Mouse (Mus musculus): ENCODE data around the gene Apol6.
A peak's percentile ranks its signal among the peaks of the same experiment; 100 is the strongest.

Apol6 gene

DNA sequence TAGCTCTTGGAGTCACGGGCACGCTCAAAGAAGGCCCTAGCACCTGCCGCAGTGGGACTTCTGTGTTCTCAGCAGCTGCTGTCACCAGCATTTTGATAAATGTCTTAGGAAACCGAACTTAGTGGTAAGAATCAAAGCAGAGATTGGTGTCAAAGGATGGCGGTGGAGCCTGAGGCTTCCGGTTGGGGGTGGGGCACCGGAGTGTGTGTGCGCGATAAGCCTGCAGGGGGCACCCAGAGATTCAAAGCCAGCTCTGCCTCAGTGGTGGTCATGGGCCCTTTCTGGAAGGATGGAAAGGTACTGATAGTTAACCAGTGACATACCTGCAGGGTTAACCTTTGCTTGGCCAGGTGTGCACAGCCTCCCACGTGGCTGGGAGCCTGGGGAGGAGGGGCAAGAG, 27.0 kb downstream of the Apol6 start:
- no peak for DNase-seq

DNA sequence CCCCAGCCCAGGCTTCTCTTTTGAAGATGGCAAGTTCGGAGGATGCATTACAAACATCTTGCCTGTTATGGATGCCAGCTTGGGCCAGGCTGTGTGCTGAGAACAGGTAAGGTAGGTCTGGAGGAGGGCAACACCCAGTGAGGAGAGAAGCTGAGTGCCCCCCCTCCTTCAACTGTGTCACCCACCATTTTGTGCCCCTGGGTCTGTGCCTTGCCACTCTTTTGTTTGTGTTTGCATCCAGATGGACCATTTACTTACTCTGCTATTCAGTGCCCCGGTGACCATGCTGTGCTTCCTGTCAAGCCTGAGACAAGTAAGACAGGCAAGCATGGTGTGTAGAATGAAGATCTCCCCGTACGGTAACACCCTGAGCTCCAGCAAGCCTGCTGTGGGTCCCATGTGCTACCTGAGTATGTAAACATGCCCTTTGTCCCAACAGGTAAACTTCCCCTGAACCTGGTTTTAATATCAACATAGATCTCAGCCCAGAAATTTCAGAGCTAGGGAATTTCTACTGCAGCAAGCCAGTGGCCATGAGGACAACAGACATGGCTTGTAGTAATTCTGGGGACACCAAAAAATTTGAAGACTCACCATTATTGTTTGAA, 28.1 kb downstream of the Apol6 start:
- DNase-seq: no peak

DNA sequence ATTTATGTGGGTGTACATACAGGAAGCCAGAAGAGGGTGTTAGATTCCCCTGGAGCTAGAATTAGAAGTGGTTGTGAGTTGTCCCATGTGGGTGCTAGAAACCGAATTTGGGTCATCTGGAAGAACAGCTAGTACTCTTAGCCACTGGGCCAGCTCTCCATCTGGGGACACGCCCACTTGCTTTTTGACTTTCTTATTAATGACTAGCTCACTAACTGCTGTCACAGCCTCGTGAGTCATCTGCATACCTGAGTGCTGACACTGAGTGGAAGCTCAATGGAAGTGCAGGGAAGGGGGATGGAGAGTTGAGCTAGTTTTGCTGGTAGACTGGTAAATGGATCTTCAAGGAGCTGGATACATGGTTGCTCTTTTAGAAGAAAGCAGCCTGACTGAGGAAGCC, 32.0 kb downstream of the Apol6 start:
- DNase-seq: no peak

DNA sequence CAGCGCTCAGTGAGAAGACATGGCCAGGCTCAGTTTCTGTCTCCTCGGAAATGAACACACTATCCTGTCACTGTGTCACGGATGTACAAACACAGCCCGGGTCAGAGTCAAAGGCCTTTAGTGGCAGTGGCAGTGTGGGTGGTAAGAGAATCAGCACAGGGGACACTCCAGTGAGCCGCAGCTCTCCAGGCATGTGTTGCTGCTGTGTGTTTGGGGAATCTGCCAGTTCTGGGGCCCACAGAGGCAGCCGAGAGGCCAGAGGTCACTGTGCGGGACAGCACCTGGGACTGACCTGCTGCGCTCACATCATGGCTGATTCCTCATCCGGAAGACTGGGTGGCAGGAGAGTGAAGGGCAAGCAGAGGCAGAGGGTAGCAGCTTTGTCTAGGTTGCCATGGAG, 33.4 kb downstream of the Apol6 start:
- no peak for DNase-seq

DNA sequence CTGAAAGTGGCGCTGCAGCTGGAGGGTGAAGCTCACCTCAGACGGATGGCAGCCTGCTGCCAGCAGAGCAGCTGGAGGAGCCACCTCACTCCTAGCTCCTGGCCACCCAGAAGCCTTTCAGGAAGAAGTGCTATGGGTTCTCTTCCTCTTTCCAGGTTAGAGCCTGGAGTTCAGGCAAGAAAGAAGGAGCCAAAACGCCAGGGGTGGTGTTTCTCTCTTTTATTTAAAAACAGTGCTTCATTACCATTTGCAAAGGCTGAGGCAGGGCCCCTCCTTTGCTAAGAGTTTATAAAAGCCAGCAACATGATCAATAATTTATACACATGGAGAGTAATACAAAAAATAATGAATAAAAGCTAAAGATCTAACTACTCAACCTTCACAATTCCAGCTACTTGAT, 34.3 kb downstream of the Apol6 start:
- no peak for DNase-seq

DNA sequence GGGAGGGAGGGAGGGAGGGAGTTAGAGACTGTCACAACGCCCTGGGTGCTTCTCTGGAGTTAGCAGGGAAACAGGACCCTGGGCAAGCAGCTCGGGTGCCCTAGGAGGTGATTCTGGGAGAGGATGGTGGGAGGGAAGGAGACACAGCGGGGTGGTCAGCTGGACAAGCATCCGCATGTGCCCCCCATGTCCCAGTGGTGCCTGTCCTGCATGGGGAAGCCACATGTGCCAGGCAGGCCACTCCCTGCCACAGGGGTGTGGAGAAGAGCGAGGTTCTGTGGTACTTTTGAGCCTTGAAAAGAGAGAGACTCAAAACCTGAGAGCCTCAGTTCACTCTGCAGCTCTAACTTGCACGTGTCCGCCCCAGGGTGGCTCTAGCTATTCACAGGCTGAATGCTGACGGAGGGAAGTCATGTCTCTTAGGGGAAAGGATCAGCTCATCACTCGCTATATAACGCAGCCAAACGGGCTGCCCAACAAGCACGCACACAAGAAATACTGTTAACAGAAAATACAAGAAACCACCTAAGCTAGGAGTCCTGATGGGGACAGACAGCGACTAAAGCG, 34.8 kb downstream of the Apol6 start:
- DNase-seq: no peak

DNA sequence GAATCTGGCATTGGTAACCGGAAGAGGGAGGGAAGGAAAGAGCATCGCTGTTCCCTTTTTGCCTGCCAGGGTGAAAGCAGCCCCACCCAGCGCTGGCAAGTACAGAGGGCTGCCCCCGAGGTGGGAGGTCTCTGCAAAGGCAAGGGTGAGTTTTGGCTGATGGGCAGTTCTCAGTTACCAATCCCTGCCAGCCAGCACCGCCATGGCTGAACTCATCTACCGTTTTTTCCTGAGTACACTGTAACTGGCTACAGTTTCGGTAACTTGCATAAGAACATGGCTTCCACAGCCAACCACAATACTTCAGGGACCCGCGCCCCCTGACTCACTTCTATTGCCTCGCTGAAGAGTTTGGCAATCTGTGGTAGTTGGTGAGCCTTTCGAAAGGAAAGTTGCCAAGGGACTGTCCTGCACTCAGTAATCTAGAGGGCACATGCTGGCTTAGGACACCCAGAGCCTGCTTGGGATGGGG, 35.4 kb downstream of the Apol6 start:
- no peak for DNase-seq

DNA sequence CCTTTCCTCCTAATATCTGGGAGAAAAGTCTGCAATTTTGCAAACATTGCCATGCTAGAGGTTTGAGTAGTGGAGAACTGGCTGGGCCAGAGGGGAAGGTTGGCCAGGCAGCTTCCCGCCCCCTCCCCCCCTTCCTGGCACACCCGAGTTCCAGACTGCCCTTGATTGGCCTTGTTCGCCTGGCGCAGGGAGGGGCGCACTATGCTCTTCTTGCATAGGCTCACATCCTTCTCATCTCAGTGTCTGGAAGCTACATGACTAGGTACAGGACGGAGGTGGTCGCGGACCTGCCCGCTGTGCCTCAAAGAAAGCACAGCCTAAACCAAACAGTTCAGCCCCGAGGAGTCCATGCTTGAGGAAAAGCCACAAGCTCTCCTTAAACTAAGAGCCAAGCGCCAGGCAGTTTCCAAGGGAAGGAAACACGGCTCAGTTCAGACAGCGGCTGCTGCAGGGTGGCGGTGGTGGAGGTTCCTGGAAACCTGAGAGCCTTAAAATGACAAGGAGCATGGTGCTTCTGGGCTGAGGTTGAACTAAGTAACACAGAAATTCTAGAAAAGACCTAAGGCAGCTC, 36.2 kb downstream of the Apol6 start:
- DNase-seq: no peak

DNA sequence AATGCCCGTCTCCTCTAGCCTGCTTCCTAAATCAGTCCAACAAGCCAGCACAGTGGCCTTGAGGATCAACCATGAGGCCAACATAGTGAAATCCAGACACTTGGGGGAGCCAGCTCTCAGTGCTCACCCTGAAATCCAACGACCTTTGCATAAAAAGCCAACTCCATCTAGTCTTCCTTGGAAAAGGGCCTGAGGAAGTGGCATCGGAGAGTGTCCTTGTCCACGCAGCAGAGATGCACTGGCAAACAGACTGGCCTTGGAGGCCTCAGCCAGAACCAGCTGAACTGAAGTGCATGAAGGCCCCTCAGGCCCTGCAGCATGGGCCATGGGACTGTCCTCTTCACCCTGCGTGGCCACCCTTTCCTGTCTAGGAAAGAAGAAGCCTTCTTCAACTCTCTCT, 36.9 kb downstream of the Apol6 start:
- DNase-seq: peak; percentile 30

DNA sequence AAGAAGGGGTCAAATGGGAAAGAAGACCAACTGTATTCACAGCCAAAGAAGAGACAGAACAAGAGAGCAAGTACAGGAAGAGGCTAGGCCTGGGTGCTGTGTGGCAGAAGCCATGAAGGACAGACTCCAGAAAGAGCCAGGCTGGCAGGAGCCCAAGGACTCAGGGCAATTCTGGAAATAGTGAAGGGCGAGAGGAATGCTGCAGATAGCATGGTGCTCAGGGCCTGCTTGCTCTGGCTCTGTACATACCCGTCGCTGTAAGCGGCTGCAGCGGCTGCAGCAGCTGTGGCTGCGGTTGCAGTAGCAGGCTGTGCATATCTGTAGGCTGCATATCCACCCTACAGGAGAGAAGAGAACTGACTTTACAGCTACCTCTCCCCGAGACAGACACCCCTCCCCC, 41.3 kb downstream of the Apol6 start:
- no peak for DNase-seq

DNA sequence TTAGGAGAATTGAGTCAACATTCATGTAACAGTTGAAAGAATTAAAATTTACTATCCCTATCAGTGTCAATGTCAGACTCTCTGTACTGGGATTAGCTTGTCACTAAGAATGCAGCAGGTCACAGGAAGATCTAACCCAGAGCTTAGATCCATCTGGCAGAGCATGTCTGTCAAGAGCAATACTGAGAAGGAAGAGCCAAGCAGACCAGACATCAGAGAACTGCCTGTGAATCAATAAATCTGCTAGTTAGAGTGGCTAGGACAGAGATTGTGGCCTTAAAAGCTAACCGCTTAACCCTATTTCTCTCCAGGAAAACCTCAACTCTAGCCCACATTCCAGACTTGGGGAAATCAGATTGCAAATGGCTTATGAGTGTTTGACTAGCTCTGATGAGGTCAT, 42.0 kb downstream of the Apol6 start:
- no peak for DNase-seq

DNA sequence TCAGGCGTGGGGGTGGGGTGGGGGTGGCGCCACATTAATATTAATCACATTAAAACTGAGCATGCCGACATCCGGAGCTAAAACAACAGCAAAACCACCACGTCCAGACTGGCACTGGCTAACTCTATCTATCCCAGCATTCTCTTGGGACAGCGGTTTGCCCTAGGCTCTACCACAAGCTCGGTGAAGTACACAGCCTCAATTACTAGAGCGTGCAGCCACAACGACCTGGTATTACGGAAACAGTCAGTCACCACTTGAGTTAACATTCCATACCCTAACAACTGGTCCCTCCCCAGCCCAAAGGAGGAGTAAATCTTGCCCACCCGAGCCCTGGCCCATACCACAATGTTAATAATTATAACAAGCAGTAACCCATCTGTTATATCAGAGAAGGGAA, 44.7 kb downstream of the Apol6 start:
- DNase-seq: no peak

DNA sequence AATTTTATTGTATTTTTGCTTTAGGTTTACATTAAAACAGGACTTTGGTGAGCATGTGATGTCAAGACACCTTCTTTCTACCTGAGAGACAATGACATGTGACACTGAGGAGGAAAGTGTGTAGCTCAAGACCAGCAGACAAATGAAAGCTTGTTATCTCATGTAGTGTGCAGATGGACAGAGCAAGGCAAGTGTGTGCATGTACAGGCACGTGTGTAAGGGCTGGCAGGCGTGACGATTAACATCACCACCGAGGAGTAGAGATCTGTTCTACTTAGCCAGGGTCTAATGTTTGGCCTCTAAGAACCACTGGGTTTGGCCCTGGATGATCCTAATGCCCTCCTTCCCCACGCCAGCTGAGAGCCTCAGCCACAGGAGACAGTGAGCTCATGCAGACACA, 46.0 kb downstream of the Apol6 start:
- no peak for DNase-seq

DNA sequence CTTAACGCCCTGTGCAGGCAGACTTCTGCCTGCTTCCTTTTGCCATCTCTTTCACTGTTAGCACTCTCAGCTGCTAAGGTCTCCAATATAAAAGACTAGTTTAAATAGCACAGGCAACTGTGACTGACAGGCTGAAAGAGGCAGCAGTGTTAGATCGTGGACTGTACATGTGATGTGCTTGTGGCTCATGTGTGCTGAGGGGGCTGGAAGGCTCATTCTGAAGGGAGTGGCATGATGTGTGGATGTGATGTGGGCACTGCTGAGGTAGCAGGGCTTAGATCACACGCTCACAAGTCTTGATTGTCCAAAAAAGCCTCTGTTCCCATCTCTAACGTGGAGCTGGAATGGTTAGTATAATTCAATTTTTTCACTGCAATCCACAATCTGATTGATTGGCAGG, 46.9 kb downstream of the Apol6 start:
- DNase-seq: no peak

DNA sequence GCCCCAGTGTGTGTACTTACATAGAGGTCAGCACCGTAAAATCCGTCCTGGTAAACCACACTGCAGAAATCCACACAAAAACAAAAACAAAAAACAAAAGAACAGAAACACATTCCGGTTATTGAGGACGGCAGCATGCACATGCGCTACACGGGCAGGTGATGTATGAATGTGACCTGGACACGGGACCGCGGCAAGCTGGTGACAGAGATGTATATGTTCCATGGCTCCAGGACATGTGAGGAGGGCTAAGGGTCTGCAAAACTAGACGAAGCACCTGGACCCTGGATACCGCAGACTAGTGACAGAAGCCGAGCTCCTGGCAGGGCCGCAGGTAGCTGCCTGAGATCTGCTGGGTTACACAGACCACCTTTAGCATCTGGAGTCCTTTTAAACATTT, 49.9 kb downstream of the Apol6 start:
- no peak for DNase-seq

DNA sequence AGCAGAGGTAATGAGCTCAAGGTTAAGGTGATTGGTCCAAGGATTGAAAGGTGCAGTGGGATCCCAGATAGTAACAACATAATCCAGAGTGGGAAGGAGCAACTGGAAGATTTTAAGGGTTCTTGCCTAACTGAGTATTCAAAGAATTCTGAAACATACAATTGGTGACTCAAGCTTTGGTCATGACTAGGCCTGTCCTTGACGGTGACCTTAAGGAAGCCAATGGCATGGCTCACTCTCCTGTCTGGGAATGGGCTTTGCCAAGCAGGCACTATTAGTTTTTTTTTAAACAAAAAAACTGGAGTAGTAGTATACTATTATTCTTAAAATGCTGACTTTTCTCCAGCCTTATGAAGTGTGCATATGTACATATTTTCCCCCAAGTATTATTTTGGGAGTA, 50.7 kb downstream of the Apol6 start:
- DNase-seq: no peak

DNA sequence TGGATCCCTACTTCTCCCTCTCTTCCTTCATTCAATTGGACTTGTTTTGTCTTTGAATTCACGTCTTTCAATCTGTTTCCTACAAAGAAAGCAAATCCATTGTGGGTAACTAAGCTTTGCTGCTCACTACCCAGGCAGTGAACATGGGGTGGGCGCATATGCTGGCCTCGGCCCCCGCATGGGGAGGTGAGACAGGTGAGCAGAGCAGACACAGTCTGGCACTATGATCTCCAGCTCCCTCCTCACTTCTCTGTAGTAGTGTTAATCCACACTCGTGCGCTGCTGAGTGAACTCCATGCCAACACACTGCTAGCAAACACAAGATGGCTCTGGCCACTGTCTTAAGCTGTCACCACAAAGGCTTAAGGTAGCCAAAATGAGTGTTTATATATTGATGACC, 52.8 kb downstream of the Apol6 start:
- DNase-seq: no peak

DNA sequence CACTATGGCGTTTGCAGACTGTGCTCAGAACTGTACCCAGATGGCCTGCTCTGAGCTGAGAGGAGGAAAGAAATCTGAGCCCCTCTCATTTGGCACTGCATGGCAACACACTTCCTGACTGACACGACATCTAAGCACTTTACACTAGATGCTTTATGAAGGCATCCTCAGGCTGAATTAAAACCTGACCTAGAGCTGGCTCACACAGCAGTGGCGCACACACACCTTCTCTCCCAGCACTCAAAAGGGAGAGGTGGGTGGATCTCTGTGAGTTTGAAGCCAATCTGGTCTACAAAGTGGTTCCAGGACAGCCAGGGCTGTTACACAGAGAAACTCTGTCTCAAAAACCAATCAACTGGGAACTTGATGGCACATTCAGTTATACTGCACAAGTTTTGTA, 55.2 kb downstream of the Apol6 start:
- no peak for DNase-seq

DNA sequence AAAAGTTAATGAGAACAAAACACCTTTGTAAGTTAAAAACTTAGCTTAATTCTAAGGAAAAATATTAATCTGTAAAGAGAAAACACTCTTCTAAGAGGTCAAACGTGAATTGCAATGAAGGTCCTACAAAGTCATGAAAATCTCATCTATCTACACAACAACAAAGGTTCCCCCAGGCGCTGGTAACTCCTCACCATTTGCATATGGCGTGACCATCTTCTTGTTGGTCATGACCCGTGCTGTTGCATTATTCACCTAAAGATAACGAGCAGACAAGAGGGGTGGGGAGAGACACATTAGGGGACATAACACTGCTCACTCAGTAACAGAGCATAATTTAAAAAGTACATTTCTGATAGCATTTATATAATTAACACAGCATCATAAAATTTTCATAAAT, 58.2 kb downstream of the Apol6 start:
- DNase-seq: no peak

DNA sequence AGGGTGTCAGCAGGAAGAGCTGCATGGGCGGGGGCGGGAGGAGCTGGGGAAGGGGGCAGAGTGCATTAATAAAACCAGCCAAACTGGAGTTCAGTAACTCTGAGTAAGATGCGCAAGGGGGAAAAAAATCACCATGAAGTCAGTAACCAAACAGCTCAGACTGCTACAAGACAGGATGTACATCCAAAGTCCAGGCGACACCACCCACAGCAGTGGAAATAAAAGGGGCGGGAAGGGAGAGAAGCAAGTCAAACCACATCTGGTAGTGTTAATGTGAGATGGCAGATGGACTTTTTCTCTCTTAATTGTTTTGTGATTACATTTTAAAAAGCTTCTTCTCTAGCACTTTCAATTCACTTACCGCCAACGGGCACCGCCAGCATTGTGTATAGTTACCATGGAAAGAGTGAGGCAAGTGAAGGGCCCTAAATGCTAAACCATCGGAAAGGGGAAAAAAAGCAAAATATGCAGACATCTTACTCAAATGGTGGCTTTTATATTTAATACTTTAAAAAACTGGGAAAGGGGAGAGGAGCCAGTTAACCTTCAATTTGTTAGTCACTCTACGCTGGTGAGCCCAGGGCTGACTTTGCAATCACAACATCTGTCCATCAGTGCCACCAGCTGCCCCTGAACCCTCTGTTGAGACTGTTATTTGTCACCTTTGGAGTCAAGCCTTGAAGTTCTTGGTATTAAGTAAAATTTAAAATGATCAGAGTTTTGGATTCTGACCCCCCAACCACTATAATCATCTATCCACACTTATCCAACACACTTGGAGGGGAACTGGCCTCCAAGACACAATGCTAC, 60.0 kb downstream of the Apol6 start:
- no peak for DNase-seq

DNA sequence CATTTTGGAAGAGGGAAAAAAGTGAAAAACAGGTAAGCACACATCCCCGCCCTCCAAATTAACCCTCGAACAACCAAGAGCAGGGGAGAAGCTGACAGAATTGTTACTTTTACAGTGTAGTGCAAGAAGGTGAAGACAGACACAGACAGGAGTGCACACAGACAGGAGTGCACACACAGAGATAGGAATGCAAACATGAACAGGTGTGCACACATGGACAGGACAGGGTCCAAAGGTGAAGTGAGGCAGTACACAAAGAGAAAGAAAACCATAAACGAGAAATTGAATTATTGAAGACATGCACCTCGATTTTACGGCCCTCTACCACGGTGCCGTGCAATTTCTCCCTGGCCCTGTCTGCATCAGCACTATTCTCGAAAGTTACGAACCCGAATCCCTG, 60.7 kb downstream of the Apol6 start:
- DNase-seq: no peak

Measured in cerebellum, adult 9-10 months (tissue).